Comparison of ENCODE assay signal across 14 mouse cellular contexts in genomic region chr16:78313135-78313887, GRCm38 (mm10). TPM values are rescaled to one million over a fixed set of nuclear protein-coding genes. Genes with fewer than 3 reads are reported as not detected.
DNase-seq lines count a peak whose midpoint lies in the region; ATAC-seq and TF ChIP-seq lines count a peak whose summit lies in the region.
"Had no signal": no experiment of that assay in that cellular context is flagged by ENCODE, and none has a peak within 500 bp of the region (broad histone marks: within the 10 kb centered on the region; RNA-seq: fewer than 3 reads in every experiment).

No protein-coding gene starts in this region.

- 51% methylated on average over 16 of the region's 16 CpGs for WGBS in lung, postnatal 0 days
- WGBS in hindbrain, embryonic 14.5 days: 26% methylated on average over 16 of the region's 16 CpGs

- no peak overlapping the region for H3K4me3 ChIP-seq in lung, postnatal 0 days (ENCODE audit: low read depth, low read length)
- H3K4me3 ChIP-seq in hindbrain, embryonic 14.5 days (replicated peaks; ENCODE audit: low read length): no peak overlapping the region
- H3K4me3 ChIP-seq: liver, embryonic 15.5 days had no signal

- ATAC-seq in lung, postnatal 0 days: no peak
- no peak; the same call in 1 of the 2 replicates for ATAC-seq in hindbrain, embryonic 14.5 days (ENCODE audit: low FRiP score)
- no peak for ATAC-seq in granulocyte monocyte progenitor cell, adult 5-6 weeks (replicated peaks; ENCODE audit: poor library complexity, severe bottlenecking)

- H3K36me3 ChIP-seq in lung, postnatal 0 days (ENCODE audit: insufficient read depth, low read length): no peaks in the 10 kb centered on the region
- H3K36me3 ChIP-seq in hindbrain, embryonic 14.5 days (replicated peaks; ENCODE audit: control insufficient read depth, insufficient read depth): 0 out of 2 replicates have a peak, but pooled peaks cover 2% of the 10 kb centered on the region
- H3K36me3 ChIP-seq: liver, embryonic 15.5 days had no signal

- H3K9me3 ChIP-seq in lung, postnatal 0 days (ENCODE audit: low read length): no peaks in the 10 kb centered on the region
- no peaks in the 10 kb centered on the region for H3K9me3 ChIP-seq in hindbrain, embryonic 14.5 days (ENCODE audit: control insufficient read depth, low read length)
- H3K9me3 ChIP-seq: liver, embryonic 15.5 days had no signal

- no peak overlapping the region for H3K9ac ChIP-seq in lung, postnatal 0 days (replicated peaks; ENCODE audit: low read depth)
- peak overlapping the region; percentile 9; the same call in 1 of the 2 replicates for H3K9ac ChIP-seq in hindbrain, embryonic 14.5 days
- H3K9ac ChIP-seq: liver, embryonic 15.5 days had no signal

- H3K27me3 ChIP-seq in lung, postnatal 0 days (replicated peaks; ENCODE audit: insufficient read depth, low read length): no peaks in the 10 kb centered on the region
- H3K27me3 ChIP-seq in hindbrain, embryonic 14.5 days (ENCODE audit: control insufficient read depth, insufficient read depth, low read length): no peaks in the 10 kb centered on the region
- H3K27me3 ChIP-seq: liver, embryonic 15.5 days had no signal

- peaks cover 5% of the 10 kb centered on the region; the same call in 1 of the 2 replicates for H3K4me1 ChIP-seq in lung, postnatal 0 days (ENCODE audit: insufficient read depth, low read depth, low read length)
- peaks cover 19% of the 10 kb centered on the region for H3K4me1 ChIP-seq in hindbrain, embryonic 14.5 days (replicated peaks; ENCODE audit: control insufficient read depth, insufficient read depth, low read length)

- TF ChIP-seq CTCF in lung, postnatal 0 days (IDR thresholded peaks at IDR 0.05): 0 out of 2 replicates have a peak, but pooled peaks have one; percentile 1

- no peak for TF ChIP-seq EP300 in lung, postnatal 0 days (IDR thresholded peaks at IDR 0.05)

- H3K4me2 ChIP-seq in lung, postnatal 0 days (replicated peaks; ENCODE audit: low read depth, low read length): no peak overlapping the region
- peak overlapping the region; percentile 45 for H3K4me2 ChIP-seq in hindbrain, embryonic 14.5 days (replicated peaks)
- H3K4me2 ChIP-seq: liver, embryonic 15.5 days had no signal

- H3K27ac ChIP-seq in lung, postnatal 0 days (ENCODE audit: low read length): no peak overlapping the region
- peak overlapping the region; percentile 53 for H3K27ac ChIP-seq in hindbrain, embryonic 14.5 days
- H3K27ac ChIP-seq: liver, embryonic 15.5 days; stomach, postnatal 0 days had no signal

- peak; percentile 74 for DNase-seq in heart, adult 11 months
- DNase-seq in heart, adult 9 months (ENCODE audit: low spot score in 2 of 2): no peak
- no peak for DNase-seq in lung, postnatal 0 days (ENCODE audit: low spot score)
- no peak for DNase-seq in lung, postnatal 10 days
- peak; percentile 50 for DNase-seq in hindbrain, embryonic 14.5 days (ENCODE audit: low spot score)
- DNase-seq in retina, embryonic 14.5 days (ENCODE audit: low spot score): peak; percentile 18
- no peak for DNase-seq in gastrocnemius, postnatal 25 days
- DNase-seq: adrenal gland, postnatal 10 days; cerebellum, adult 8-10 months; layer of hippocampus, adult 9-11 months; right cerebral cortex, postnatal 25 days had no signal

RNA-seq across cellular contexts. Expression of gene Cxadr, which starts 12.0 kb away (rescaled TPM):
- 49.3 and 61.1 TPM in 2 replicates for polyA plus RNA-seq in lung, postnatal 0 days (2015; fragmentation: Nextera tagmentation; extraction: Ambion mirVana)
- polyA plus RNA-seq in hindbrain, embryonic 14.5 days (2014; fragmentation: Nextera tagmentation; extraction: Ambion mirVana): 107 and 126 TPM in 2 replicates
- total RNA-seq in gastrocnemius, postnatal 25 days (2021): 1 to 10 TPM in 1 of 2 experiments, under 1 TPM in 1; 0.56 to 1.1 TPM
- total RNA-seq in granulocyte monocyte progenitor cell, adult 5-6 weeks (2014; fragmentation: Nextera tagmentation): 0.41 and 4.8 TPM in 2 replicates
- total RNA-seq in granulocyte monocyte progenitor cell, adult 5-6 weeks (2017): 0.98 and 1.2 TPM in 2 replicates

Comparison
In these comparisons a context has a peak if more than half of its experiments do, and no peak if none do; other contexts are left out.
1. DNase-seq: peak in heart, adult 11 months (single experiment), hindbrain, embryonic 14.5 days (single experiment) and retina, embryonic 14.5 days (single experiment); none in heart, adult 9 months (0 of 2), lung, postnatal 0 days (single experiment), lung, postnatal 10 days (single experiment) and gastrocnemius, postnatal 25 days (single experiment).